25 mouse cellular contexts compared by ENCODE assay signal in the genomic region with DNA sequence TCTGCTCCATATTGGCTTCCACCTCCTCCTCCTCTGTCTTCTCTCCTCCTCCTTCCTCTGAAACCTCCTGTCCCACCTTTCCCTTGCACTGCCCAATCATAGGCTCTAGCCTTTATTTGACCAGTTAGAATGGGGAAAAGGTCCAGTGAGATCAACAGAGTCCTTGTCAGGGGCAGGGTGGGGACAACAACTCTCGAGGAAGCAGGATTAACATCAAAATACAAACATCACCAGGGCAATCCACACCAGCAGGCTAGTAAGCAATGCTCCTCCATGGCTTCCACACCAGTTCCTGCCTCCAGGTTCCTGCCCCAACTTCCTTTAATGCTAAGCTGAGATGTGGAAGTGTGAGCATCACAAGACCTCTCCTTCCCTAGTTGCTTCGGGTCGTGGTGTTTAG. TPM values are rescaled to one million over a fixed set of nuclear protein-coding genes. Genes with fewer than 3 reads are reported as not detected.
"Had no signal": no experiment of that assay in that cellular context is flagged by ENCODE, and none has a peak within 500 bp of the region (broad histone marks: within the 10 kb centered on the region; RNA-seq: fewer than 3 reads in every experiment).

No protein-coding gene starts in this region.

- H3K9me3 ChIP-seq: kidney, embryonic 15.5 days; limb, embryonic 12.5 days; limb, embryonic 15.5 days; megakaryocyte, embryonic 14.5 days; midbrain, embryonic 10.5 days; midbrain, embryonic 13.5 days; neural tube, embryonic 13.5 days; stomach, embryonic 15.5 days had no signal

- H3K9ac ChIP-seq: kidney, embryonic 15.5 days; limb, embryonic 12.5 days; limb, embryonic 15.5 days; liver, embryonic 14.5 days; liver, postnatal 0 days; lung, embryonic 14.5 days; midbrain, embryonic 13.5 days; neural tube, embryonic 13.5 days; stomach, embryonic 15.5 days had no signal

- ATAC-seq: liver, postnatal 0 days; lung, postnatal 0 days; midbrain, embryonic 13.5 days; midbrain, embryonic 16.5 days had no signal

- H3K4me3 ChIP-seq: kidney, embryonic 15.5 days; limb, embryonic 12.5 days; limb, embryonic 15.5 days; megakaryocyte, embryonic 14.5 days; midbrain, embryonic 10.5 days; midbrain, embryonic 13.5 days; myocyte; neural tube, embryonic 13.5 days; stomach, embryonic 15.5 days had no signal

- DNase-seq: kidney, postnatal 10 days; kidney, postnatal 36 days; layer of hippocampus, postnatal 36 days; left cerebral cortex, postnatal 4 days; liver, postnatal 0 days; lung, embryonic 14.5 days; retina, postnatal 1 day; right cerebral cortex, postnatal 25 days; spleen, adult 18-20 months; thymus, adult 18-20 months; thymus, postnatal 36 days had no signal

- H3K36me3 ChIP-seq: midbrain, embryonic 10.5 days; midbrain, embryonic 13.5 days; stomach, embryonic 15.5 days had no signal

- H3K27ac ChIP-seq: kidney, embryonic 15.5 days; limb, embryonic 12.5 days; limb, embryonic 15.5 days; liver, embryonic 14.5 days; midbrain, embryonic 10.5 days; midbrain, embryonic 13.5 days; neural tube, embryonic 13.5 days; stomach, embryonic 15.5 days had no signal

- H3K4me2 ChIP-seq: kidney, embryonic 15.5 days; limb, embryonic 12.5 days; limb, embryonic 15.5 days; liver, embryonic 11.5 days; lung, embryonic 14.5 days; midbrain, embryonic 13.5 days; neural tube, embryonic 13.5 days; stomach, embryonic 15.5 days had no signal

- H3K27me3 ChIP-seq: kidney, embryonic 15.5 days; limb, embryonic 12.5 days; limb, embryonic 15.5 days; midbrain, embryonic 13.5 days; neural tube, embryonic 13.5 days; stomach, embryonic 15.5 days had no signal

RNA-seq across cellular contexts. Expression of gene Fbxw10, which starts 1.1 kb away (rescaled TPM):
- polyA plus RNA-seq: myocyte had no signal

RNA-seq across cellular contexts. Expression of gene Zfp286, which starts 56.5 kb away (rescaled TPM):
- total RNA-seq: monocyte, adult 5-6 weeks had no signal
- polyA plus RNA-seq: myocyte had no signal
